Mouse (Mus musculus) megakaryocyte, embryonic 14.5 days (primary cell): Measurements from ENCODE around the gene Zfp536.

Experiments
- FLI1 ChIP-seq: IDR thresholded peaks from 2 replicates; pipeline ENCODE4 v1.6.1; 2012; ENCODE audit warnings: low read length, inconsistent platforms, mixed read lengths
- GATA1 ChIP-seq: IDR thresholded peaks from 3 replicates; pipeline ENCODE4 v1.6.1; 2012; ENCODE audit warnings: mixed read lengths, low read length, inconsistent platforms, borderline replicate concordance

- no peak for TF ChIP-seq GATA1
- no peak for TF ChIP-seq FLI1
Measured at GRCm38 (mm10) chr7:37743350-37743749, 30.1 kb downstream of the Zfp536 start.
